26 mouse cellular contexts compared by ENCODE assay signal in genomic region chr13:38425294-38425693, GRCm38 (mm10).
"Had no signal": no experiment of that assay in that cellular context is flagged by ENCODE, and none has a peak within 500 bp of the region (broad histone marks: within the 10 kb centered on the region; RNA-seq: fewer than 3 reads in every experiment).

No protein-coding gene starts in this region.

- H3K4me1 ChIP-seq: limb, embryonic 10.5 days; limb, embryonic 12.5 days; liver, embryonic 13.5 days had no signal

- H3K4me2 ChIP-seq: heart, embryonic 12.5 days; hindbrain, embryonic 12.5 days; hindbrain, embryonic 14.5 days; kidney, embryonic 15.5 days; limb, embryonic 12.5 days; liver, embryonic 11.5 days; liver, embryonic 13.5 days had no signal

- ATAC-seq: forebrain, postnatal 0 days; hindbrain, embryonic 16.5 days; inflammation-experienced regulatory T-cells, adult 6 months had no signal

- H3K27me3 ChIP-seq: heart, embryonic 12.5 days; hindbrain, embryonic 12.5 days; kidney, embryonic 15.5 days; limb, embryonic 12.5 days; liver, embryonic 13.5 days had no signal

- H3K4me3 ChIP-seq: gastrocnemius, adult 2 months; heart, embryonic 10.5 days; heart, embryonic 12.5 days; hindbrain, embryonic 10.5 days; hindbrain, embryonic 12.5 days; kidney, embryonic 15.5 days; limb, embryonic 10.5 days; limb, embryonic 12.5 days; liver, embryonic 13.5 days had no signal

- H3K9ac ChIP-seq: forebrain, postnatal 0 days; heart, embryonic 12.5 days; hindbrain, embryonic 12.5 days; hindbrain, embryonic 14.5 days; kidney, embryonic 15.5 days; limb, embryonic 12.5 days; liver, embryonic 13.5 days had no signal

- H3K9me3 ChIP-seq: heart, embryonic 10.5 days; hindbrain, embryonic 10.5 days; hindbrain, embryonic 12.5 days; kidney, embryonic 15.5 days; limb, embryonic 10.5 days; liver, embryonic 13.5 days had no signal

- DNase-seq: forebrain, postnatal 0 days; gastrocnemius, adult 2 months; gastrocnemius, postnatal 10 days; gastrocnemius, postnatal 25 days; heart, adult 18-20 months; heart, postnatal 10 days; heart, postnatal 4 days; kidney, adult 11 months; kidney, adult 8-10 months; kidney, postnatal 14 days; layer of hippocampus, adult 9-11 months; layer of hippocampus, postnatal 36 days; liver; liver, embryonic 13.5 days had no signal

- H3K27ac ChIP-seq: gastrocnemius, adult 2 months; heart, embryonic 10.5 days; hindbrain, embryonic 10.5 days; hindbrain, embryonic 12.5 days; hindbrain, embryonic 14.5 days; kidney, embryonic 15.5 days; kidney, postnatal 0 days; limb, embryonic 10.5 days; limb, embryonic 12.5 days; liver, embryonic 13.5 days had no signal

- H3K36me3 ChIP-seq: heart, embryonic 10.5 days; heart, embryonic 12.5 days; hindbrain, embryonic 10.5 days; hindbrain, embryonic 12.5 days; kidney, embryonic 15.5 days; limb, embryonic 10.5 days; limb, embryonic 12.5 days; liver, embryonic 13.5 days had no signal
